Mouse (Mus musculus) heart, embryonic 14.5 days (tissue): ENCODE results near the gene Srm. TPM values are rescaled to one million over a fixed set of nuclear protein-coding genes. Genes with fewer than 3 reads are reported as not detected.
A peak's percentile ranks its signal among the peaks of the same experiment; 100 is the strongest.

Source experiments
- ATAC-seq: fragments of 200-750 bp; cut with Nextera tagmentation; 2 replicates; pipeline ENCODE4 v1.8.0; 2017; ENCODE audit warnings: low read depth, moderate TSS enrichment; ENCODE audit not compliant: insufficient number of reproducible peaks, insufficient read depth, low FRiP score
- H3K27ac ChIP-seq, 2 experiments: fragments of 200-500 bp in 1 of 2; fragments of 300-500 bp in 1 of 2; sonication (generic) in 1 of 2; replicated peaks in 1 of 2; 2 replicates each; pipeline ENCODE4 v1.5.1; 2012 to 2014; ENCODE audit warnings: low read depth in 2 of 2, low read length in 2 of 2, control low read depth in 1 of 2, mild to moderate bottlenecking in 1 of 2, mixed read lengths in 1 of 2; ENCODE audit not compliant: control insufficient read depth in 1 of 2, insufficient read depth in 1 of 2
- H3K27me3 ChIP-seq: fragments of 300-500 bp; sonication (generic); 2 replicates; pipeline ENCODE4 v1.6.1; 2014; ENCODE audit warnings: mild to moderate bottlenecking, low read length, control low read depth; ENCODE audit not compliant: control insufficient read depth, insufficient read depth
- H3K36me3 ChIP-seq: fragments of 300-500 bp; sonication (generic); 2 replicates; pipeline ENCODE4 v1.6.1; 2014; ENCODE audit warnings: mild to moderate bottlenecking, control low read depth, low read length, mixed read lengths; ENCODE audit not compliant: control insufficient read depth, insufficient read depth
- H3K4me1 ChIP-seq, 2 experiments: fragments of 200-500 bp in 1 of 2; fragments of 300-500 bp in 1 of 2; sonication (generic) in 1 of 2; 2 replicates each; pipeline ENCODE4 v1.6.1; 2012 to 2014; ENCODE audit warnings: low read length in 2 of 2, control low read depth in 1 of 2, mixed read lengths in 1 of 2; ENCODE audit not compliant: control insufficient read depth in 2 of 2, insufficient read depth in 2 of 2
- H3K4me2 ChIP-seq: fragments of 300-500 bp; sonication (generic); 2 replicates; pipeline ENCODE4 v1.6.1; 2014; ENCODE audit warnings: mild to moderate bottlenecking, low read length
- H3K4me3 ChIP-seq, 2 experiments: fragments of 200-500 bp in 1 of 2; fragments of 300-500 bp in 1 of 2; sonication (generic) in 1 of 2; 2 replicates each; pipeline ENCODE4 v1.5.1; 2012 to 2014; ENCODE audit warnings: low read length in 2 of 2, mild to moderate bottlenecking in 2 of 2, control low read depth in 1 of 2, low read depth in 1 of 2, moderate library complexity in 1 of 2; ENCODE audit not compliant: control insufficient read depth in 1 of 2, insufficient read depth in 1 of 2
- H3K9ac ChIP-seq: fragments of 300-500 bp; sonication (generic); 2 replicates; pipeline ENCODE4 v1.6.1; 2014; ENCODE audit warnings: mild to moderate bottlenecking, low read length
- H3K9me3 ChIP-seq: fragments of 300-500 bp; sonication (generic); 2 replicates; pipeline ENCODE4 v1.6.1; 2016; ENCODE audit warnings: low read length, control low read depth; ENCODE audit not compliant: control insufficient read depth
- WGBS: fragments of 180-500 bp; shearing (Covaris S2); extraction: QIAGEN DNeasy Blood & Tissue Kit; methylation state at CpG from one replicate; pipeline ENCODE4 v1.1.7; 2014; 5-methylcytosine and 5-hydroxymethylcytosine counted together
- polyA plus RNA-seq: library from polyadenylated mRNA; unstranded; fragments of >200 nt; fragmentation: Nextera tagmentation; extraction: Ambion mirVana; gene quantifications from 2 replicates; pipeline ENCODE4 v1.2.1, GENCODE M21; 2014

Srm gene
- polyA plus RNA-seq, 1 experiment from 2014 or later, result 101 TPM

- Histone ChIP-seq H3K4me1 (peaks cover 4 to 21% of the 10 kb centered on the region in 2 experiments), H3K4me3 (no peak overlapping the region), H3K27ac (peak overlapping the region in 1 of 2 experiments; percentile 9; a peak in 1 of 4 replicates), H3K4me2 (no peak overlapping the region), H3K9ac (no peak overlapping the region), H3K9me3 (no peaks in the 10 kb centered on the region), H3K27me3 (no peaks in the 10 kb centered on the region), H3K36me3 (peaks cover 64% of the 10 kb centered on the region)
- ATAC-seq, result no peak
- 56% methylated on average over 5 of the region's 5 CpGs for WGBS
Observed at GRCm38 (mm10) chr4:148610631-148611364, 19.5 kb downstream of the Srm start.

- no peaks in the 10 kb centered on the region for H3K27me3 ChIP-seq
Observed at GRCm38 (mm10) chr4:148612557-148612956, 21.3 kb downstream of the Srm start.

GRCm38 (mm10) chr4:148613738-148614137, 22.4 kb downstream of the Srm start:
- Histone ChIP-seq H3K4me1 (peaks cover 2 to 12% of the 10 kb centered on the region in 2 experiments), H3K36me3 (peaks cover 92% of the 10 kb centered on the region), H3K4me2 (no peak overlapping the region), H3K9me3 (no peaks in the 10 kb centered on the region), H3K27ac (no peak overlapping the region), H3K4me3 (no peak overlapping the region), H3K27me3 (no peaks in the 10 kb centered on the region), H3K9ac (no peak overlapping the region)
- no peak for ATAC-seq
- WGBS, result 82% methylated on average over 9 of the region's 9 CpGs

More at GRCm38 (mm10) chr4:148612557-148612956, 21.3 kb downstream of the Srm start:
- no peak overlapping the region for H3K9ac ChIP-seq
- peaks cover 4 to 21% of the 10 kb centered on the region in 2 experiments for H3K4me1 ChIP-seq
- no peak overlapping the region for H3K4me3 ChIP-seq
- peaks cover 81% of the 10 kb centered on the region for H3K36me3 ChIP-seq
- H3K4me2 ChIP-seq, result no peak overlapping the region
- no peaks in the 10 kb centered on the region for H3K9me3 ChIP-seq
- 60% methylated on average over 4 of the region's 4 CpGs for whole genome bisulfite sequencing
- H3K27ac ChIP-seq, result no peak overlapping the region
- ATAC-seq, result no peak

- Histone ChIP-seq H3K4me1 (peaks cover 0 to 11% of the 10 kb centered on the region in 2 experiments; a peak in 2 of 4 replicates), H3K9me3 (no peaks in the 10 kb centered on the region), H3K36me3 (peaks cover 99% of the 10 kb centered on the region), H3K27me3 (no peaks in the 10 kb centered on the region), H3K9ac (no peak overlapping the region), H3K4me2 (no peak overlapping the region), H3K27ac (no peak overlapping the region), H3K4me3 (no peak overlapping the region)
- WGBS, result 79% methylated on average over 1 of the region's 1 CpGs
- no peak for ATAC-seq
Observed at GRCm38 (mm10) chr4:148619805-148620204, 28.5 kb downstream of the Srm start.

- H3K4me3 ChIP-seq, result no peak overlapping the region
- no peaks in the 10 kb centered on the region for H3K9me3 ChIP-seq
- peaks cover 95% of the 10 kb centered on the region for H3K36me3 ChIP-seq
- no peak overlapping the region for H3K4me2 ChIP-seq
- ATAC-seq, result no peak
- no peak overlapping the region for H3K9ac ChIP-seq
- no peak overlapping the region for H3K27ac ChIP-seq
- H3K4me1 ChIP-seq, result peaks cover 2 to 17% of the 10 kb centered on the region in 2 experiments; a peak in 3 of 4 replicates
- WGBS, result 85% methylated on average over 1 of the region's 1 CpGs
- H3K27me3 ChIP-seq, result no peaks in the 10 kb centered on the region
Observed at GRCm38 (mm10) chr4:148620718-148621117, 29.4 kb downstream of the Srm start.

- 96% methylated on average over 4 of the region's 4 CpGs for WGBS
- Histone ChIP-seq H3K9ac (no peak overlapping the region), H3K4me2 (no peak overlapping the region), H3K9me3 (no peaks in the 10 kb centered on the region), H3K27me3 (no peaks in the 10 kb centered on the region), H3K4me3 (no peak overlapping the region), H3K27ac (no peak overlapping the region), H3K36me3 (peaks cover 77% of the 10 kb centered on the region), H3K4me1 (peaks cover 2 to 17% of the 10 kb centered on the region in 2 experiments; a peak in 3 of 4 replicates)
- ATAC-seq, result no peak
Observed at GRCm38 (mm10) chr4:148622485-148622884, 31.2 kb downstream of the Srm start.

GRCm38 (mm10) chr4:148623609-148624008, 32.3 kb downstream of the Srm start:
- no peaks in the 10 kb centered on the region for H3K9me3 ChIP-seq
- H3K27ac ChIP-seq, result no peak overlapping the region
- 84% methylated on average over 4 of the region's 4 CpGs for WGBS
- no peaks in the 10 kb centered on the region for H3K27me3 ChIP-seq
- H3K4me1 ChIP-seq, result peaks cover 2 to 17% of the 10 kb centered on the region in 2 experiments; a peak in 3 of 4 replicates
- peaks cover 67% of the 10 kb centered on the region for H3K36me3 ChIP-seq
- no peak overlapping the region for H3K9ac ChIP-seq
- no peak for ATAC-seq
- H3K4me2 ChIP-seq, result no peak overlapping the region
- no peak overlapping the region for H3K4me3 ChIP-seq
